Mouse (Mus musculus) layer of hippocampus, postnatal 14 days (tissue): ENCODE data around the gene Paqr7. TPM values are rescaled to one million over a fixed set of nuclear protein-coding genes. Genes with fewer than 3 reads are reported as not detected.

Experiments used
- microRNA-seq, 2 experiments: library from miRNA; unstranded; fragments of <30 nt; microRNA quantifications; one replicate each; pipeline ENCODE4 v1.2.0; 2021
- total RNA-seq, 2 experiments: library from RNA; stranded (reverse); gene quantifications; 2 replicates each; pipeline ENCODE4 v1.2.3; 2021

The Paqr7 gene
- total RNA-seq, 2 experiments from 2014 or later, result 47.7 to 54.8 TPM

Small RNA genes lying within 50 kb of the gene (microRNA-seq; reads per million reads assigned to microRNA genes)
- gene Gm23634, result 0.28 to 0.45 reads per million in 2 experiments

Other genes with a start within 250 kb of the Paqr7 start
- gene Gm30191, start 249.8 kb upstream of the Paqr7 start, total RNA-seq, result not detected
- 1 to 10 TPM; 3.6 to 4.1 TPM for gene Grrp1, start 242.6 kb upstream of the Paqr7 start, total RNA-seq
- 10 to 100 TPM; 21.5 to 21.9 TPM for gene Pdik1l, start 208.8 kb upstream of the Paqr7 start, total RNA-seq
- gene Trim63, start 181.6 kb upstream of the Paqr7 start, total RNA-seq, result under 1 TPM in 1 of 2 experiments, not detected in 1; 0.21 TPM
- not detected for gene Slc30a2, start 153.5 kb upstream of the Paqr7 start, total RNA-seq
- gene Extl1, start 112.8 kb upstream of the Paqr7 start, total RNA-seq, result 10 to 100 TPM; 37.6 to 39.5 TPM
- 10 to 100 TPM in 1 of 2 experiments, 1 to 10 TPM in 1; 7.8 to 10.9 TPM for gene Pafah2, start 100.4 kb upstream of the Paqr7 start, total RNA-seq
- 100 to 1,000 TPM; 425 to 454 TPM for gene Stmn1, start 28.4 kb upstream of the Paqr7 start, total RNA-seq
- under 1 TPM; 0.31 to 0.69 TPM for gene Aunip, start 14.3 kb downstream of the Paqr7 start, total RNA-seq
- gene Mtfr1l, start 38.7 kb downstream of the Paqr7 start, total RNA-seq, result 10 to 100 TPM; 73.0 to 77.8 TPM
- gene Selenon, start 55.5 kb downstream of the Paqr7 start, total RNA-seq, result 10 to 100 TPM; 16.6 to 18.0 TPM
- 10 to 100 TPM; 18.9 to 19.8 TPM for gene Man1c1, start 207.6 kb downstream of the Paqr7 start, total RNA-seq